In genomic region chr2:161212322-161212882, GRCm38 (mm10) we compare ENCODE assay signal across 25 mouse cellular contexts.
DNase-seq lines count a peak whose midpoint lies in the region; ATAC-seq and TF ChIP-seq lines count a peak whose summit lies in the region.
"Had no signal": no experiment of that assay in that cellular context is flagged by ENCODE, and none has a peak within 500 bp of the region (broad histone marks: within the 10 kb centered on the region; RNA-seq: fewer than 3 reads in every experiment).

No protein-coding gene starts in this region.

- no peak overlapping the region for H3K4me3 ChIP-seq in midbrain, embryonic 13.5 days (replicated peaks)
- no peak overlapping the region for H3K4me3 ChIP-seq in midbrain, embryonic 15.5 days
- no peak overlapping the region for H3K4me3 ChIP-seq in midbrain, embryonic 16.5 days (ENCODE audit: low read depth, low read length)
- H3K4me3 ChIP-seq in midbrain, postnatal 0 days (ENCODE audit: low read depth, low read length), result no peak overlapping the region
- H3K4me3 ChIP-seq in CH12.LX (replicated peaks in 1 of 3; ENCODE audit: low read depth in 2 of 3, low read length in 2 of 3, poor library complexity in 1 of 3), result no peak overlapping the region
- H3K4me3 ChIP-seq: embryonic facial prominence, embryonic 10.5 days; embryonic facial prominence, embryonic 12.5 days; forebrain, embryonic 13.5 days; forebrain, embryonic 15.5 days had no signal

- TF ChIP-seq CTCF in midbrain, postnatal 0 days (IDR thresholded peaks at IDR 0.05), result no peak
- no peak for TF ChIP-seq CTCF in CH12.LX (conservative IDR thresholded peaks at IDR 0.05 in 1 of 2, IDR thresholded peaks at IDR 0.05 in 1 of 2; ENCODE audit: low read depth in 2 of 2, low read length in 2 of 2)
- no peak for TF ChIP-seq CTCF in brain, embryonic 14.5 days (IDR thresholded peaks at IDR 0.05; ENCODE audit: borderline replicate concordance, extremely low read depth, insufficient read depth, insufficient read length)

- no peaks in the 10 kb centered on the region for H3K36me3 ChIP-seq in midbrain, embryonic 13.5 days
- H3K36me3 ChIP-seq in midbrain, embryonic 15.5 days (replicated peaks), result no peaks in the 10 kb centered on the region
- no peaks in the 10 kb centered on the region for H3K36me3 ChIP-seq in midbrain, embryonic 16.5 days (ENCODE audit: control insufficient read depth, insufficient read depth, low read length)
- no peaks in the 10 kb centered on the region for H3K36me3 ChIP-seq in midbrain, postnatal 0 days (ENCODE audit: insufficient read depth, low read length)
- no peaks in the 10 kb centered on the region for H3K36me3 ChIP-seq in CH12.LX (replicated peaks in 1 of 2; ENCODE audit: control insufficient read depth in 1 of 2, insufficient read depth in 1 of 2, low read length in 1 of 2)
- H3K36me3 ChIP-seq: embryonic facial prominence, embryonic 10.5 days; embryonic facial prominence, embryonic 12.5 days; forebrain, embryonic 15.5 days had no signal

- TF ChIP-seq RAD21 in CH12.LX (IDR thresholded peaks at IDR 0.05; ENCODE audit: low read depth, low read length), result no peak

- 78% methylated on average over 13 of the region's 13 CpGs for WGBS in midbrain, embryonic 13.5 days
- WGBS in midbrain, embryonic 15.5 days, result 76% methylated on average over 13 of the region's 13 CpGs
- WGBS in midbrain, embryonic 16.5 days, result 72% methylated on average over 13 of the region's 13 CpGs
- WGBS in midbrain, postnatal 0 days, result 68% methylated on average over 13 of the region's 13 CpGs

- TF ChIP-seq POLR2A in CH12.LX (IDR thresholded peaks at IDR 0.05; ENCODE audit: low read depth, low read length), result no peak
- TF ChIP-seq POLR2A in brain, embryonic 14.5 days (IDR thresholded peaks at IDR 0.05; ENCODE audit: borderline replicate concordance, extremely low read depth, insufficient read depth, insufficient read length, poor library complexity, severe bottlenecking), result no peak

- no peak for DNase-seq in midbrain, postnatal 0 days (ENCODE audit: low spot score)
- no peak for DNase-seq in CH12.LX (ENCODE audit: extremely low read depth)
- DNase-seq in brain, embryonic 14.5 days (ENCODE audit: low read depth), result peak; percentile 40
- no peak for DNase-seq in gastrocnemius, adult 8-10 months (ENCODE audit: low spot score in 2 of 2)
- DNase-seq in layer of hippocampus, adult 9-11 months, result no peak
- DNase-seq: adrenal gland, adult 2 months; adrenal gland, postnatal 10 days; adrenal gland, postnatal 25 days; B cell, adult 2 months; cerebellum, adult 11 months; cerebellum, adult 18-20 months; cerebellum, adult 8-10 months; cerebellum, adult 9-11 months; cerebellum, postnatal 14 days; cerebellum, postnatal 36 days; embryo, embryonic 11 days; forebrain, postnatal 0 days had no signal

- no peaks in the 10 kb centered on the region for H3K9me3 ChIP-seq in midbrain, embryonic 13.5 days
- no peaks in the 10 kb centered on the region for H3K9me3 ChIP-seq in midbrain, embryonic 15.5 days
- no peaks in the 10 kb centered on the region for H3K9me3 ChIP-seq in midbrain, embryonic 16.5 days (replicated peaks; ENCODE audit: control insufficient read depth, low read length, poor library complexity, severe bottlenecking)
- no peaks in the 10 kb centered on the region for H3K9me3 ChIP-seq in midbrain, postnatal 0 days (ENCODE audit: low read length)
- H3K9me3 ChIP-seq in CH12.LX (replicated peaks; ENCODE audit: low read length), result no peaks in the 10 kb centered on the region
- H3K9me3 ChIP-seq: embryonic facial prominence, embryonic 10.5 days; embryonic facial prominence, embryonic 12.5 days; forebrain, embryonic 13.5 days; forebrain, embryonic 15.5 days had no signal

- H3K4me1 ChIP-seq in midbrain, embryonic 13.5 days (replicated peaks), result peaks cover 2% of the 10 kb centered on the region; the same call in 1 of the 2 replicates
- H3K4me1 ChIP-seq in midbrain, embryonic 15.5 days, result no peaks in the 10 kb centered on the region
- no peaks in the 10 kb centered on the region for H3K4me1 ChIP-seq in midbrain, embryonic 16.5 days (ENCODE audit: control insufficient read depth, insufficient read depth, low read length)
- H3K4me1 ChIP-seq in midbrain, postnatal 0 days (ENCODE audit: insufficient read depth, low read length), result no peaks in the 10 kb centered on the region
- H3K4me1 ChIP-seq in CH12.LX (ENCODE audit: control insufficient read depth in 1 of 2, insufficient read depth in 2 of 2), result no peaks in the 10 kb centered on the region
- H3K4me1 ChIP-seq: embryonic facial prominence, embryonic 12.5 days had no signal

- no peak for TF ChIP-seq EP300 in CH12.LX (IDR thresholded peaks at IDR 0.05; ENCODE audit: low read length)

- no peak overlapping the region for H3K9ac ChIP-seq in midbrain, embryonic 13.5 days (replicated peaks)
- H3K9ac ChIP-seq in midbrain, embryonic 15.5 days, result no peak overlapping the region
- no peak overlapping the region for H3K9ac ChIP-seq in midbrain, embryonic 16.5 days (ENCODE audit: low read depth, low read length)
- H3K9ac ChIP-seq in midbrain, postnatal 0 days (replicated peaks; ENCODE audit: low read length, poor library complexity, severe bottlenecking), result no peak overlapping the region
- no peak overlapping the region for H3K9ac ChIP-seq in CH12.LX (ENCODE audit: insufficient read depth, low read depth)
- H3K9ac ChIP-seq: embryonic facial prominence, embryonic 12.5 days; forebrain, embryonic 13.5 days; forebrain, embryonic 15.5 days; forebrain, postnatal 0 days had no signal

- H3K27ac ChIP-seq in midbrain, embryonic 13.5 days, result peak overlapping the region; percentile 35; the same call in 1 of the 2 replicates
- H3K27ac ChIP-seq in midbrain, embryonic 15.5 days, result no peak overlapping the region
- no peak overlapping the region for H3K27ac ChIP-seq in midbrain, embryonic 16.5 days (ENCODE audit: low read length)
- H3K27ac ChIP-seq in midbrain, postnatal 0 days (ENCODE audit: low read depth, low read length), result no peak overlapping the region
- H3K27ac ChIP-seq in CH12.LX (ENCODE audit: insufficient read depth, low read depth), result no peak overlapping the region
- H3K27ac ChIP-seq: embryonic facial prominence, embryonic 10.5 days; embryonic facial prominence, embryonic 12.5 days; forebrain, embryonic 13.5 days; forebrain, embryonic 15.5 days had no signal

- H3K79me2 ChIP-seq in CH12.LX (replicated peaks; ENCODE audit: control insufficient read depth, extremely low read depth, insufficient read depth, poor library complexity, severe bottlenecking), result no peaks in the 10 kb centered on the region

- dilution Hi-C loops in CH12.LX (cut with MboI; ENCODE audit: extremely low pct_ligation_motif_present, extremely low pct_unique_long_range_greater_than_20kb, low sequenced_read_pairs), result no loop called here

- H3K27me3 ChIP-seq in midbrain, embryonic 13.5 days, result no peaks in the 10 kb centered on the region
- H3K27me3 ChIP-seq in midbrain, embryonic 15.5 days (replicated peaks), result no peaks in the 10 kb centered on the region
- no peaks in the 10 kb centered on the region for H3K27me3 ChIP-seq in midbrain, embryonic 16.5 days (ENCODE audit: control insufficient read depth, insufficient read depth, low read depth, low read length)
- no peaks in the 10 kb centered on the region for H3K27me3 ChIP-seq in midbrain, postnatal 0 days (ENCODE audit: insufficient read depth, low read length)
- peaks cover 5% of the 10 kb centered on the region for H3K27me3 ChIP-seq in CH12.LX (replicated peaks)
- H3K27me3 ChIP-seq: forebrain, embryonic 15.5 days had no signal

- in situ Hi-C loops in CH12.LX (cut with MboI; ENCODE audit: low pct_ligation_motif_present, low pct_unique_long_range_greater_than_20kb, low sequenced_read_pairs), result no loop called here

- 0 out of 2 replicates have a peak, but pooled peaks have one; percentile 40 for ATAC-seq in midbrain, embryonic 13.5 days
- ATAC-seq in midbrain, embryonic 15.5 days (replicated peaks), result no peak
- peak; percentile 54 for ATAC-seq in midbrain, embryonic 16.5 days
- ATAC-seq in midbrain, postnatal 0 days (ENCODE audit: low FRiP score), result no peak
- ATAC-seq: CD4-positive, CD25-positive, alpha-beta regulatory T cell, adult 4 months; forebrain, embryonic 13.5 days; forebrain, embryonic 15.5 days; forebrain, postnatal 0 days had no signal

- H3K4me2 ChIP-seq in midbrain, embryonic 13.5 days (replicated peaks), result no peak overlapping the region
- H3K4me2 ChIP-seq in midbrain, embryonic 15.5 days, result no peak overlapping the region
- H3K4me2 ChIP-seq in midbrain, embryonic 16.5 days (ENCODE audit: low read length), result no peak overlapping the region
- H3K4me2 ChIP-seq in midbrain, postnatal 0 days (ENCODE audit: low read depth, low read length, poor library complexity, severe bottlenecking), result no peak overlapping the region
- peak overlapping the region; percentile 4; the same call in 1 of the 2 replicates for H3K4me2 ChIP-seq in CH12.LX (ENCODE audit: insufficient read depth, low read depth, poor library complexity, severe bottlenecking)
- H3K4me2 ChIP-seq: embryonic facial prominence, embryonic 12.5 days; forebrain, embryonic 13.5 days; forebrain, embryonic 15.5 days had no signal

TF ChIP-seq in CH12.LX, 34 proteins besides CTCF, POLR2A, EP300 and RAD21:
- no peak for TF ChIP-seq MEF2A (IDR thresholded peaks at IDR 0.05; ENCODE audit: borderline replicate concordance, low read depth, low read length)
- no peak for TF ChIP-seq JUND (conservative IDR thresholded peaks at IDR 0.05; ENCODE audit: low read depth, low read length)
- TF ChIP-seq MAZ (IDR thresholded peaks at IDR 0.05; ENCODE audit: low read depth, low read length), result no peak
- no peak for TF ChIP-seq MAX (IDR thresholded peaks at IDR 0.05; ENCODE audit: low read length)
- TF ChIP-seq ELF1 (IDR thresholded peaks at IDR 0.05; ENCODE audit: low read depth, low read length), result no peak
- no peak for TF ChIP-seq NRF1 (IDR thresholded peaks at IDR 0.05; ENCODE audit: low read depth, low read length)
- no peak for TF ChIP-seq GABPA (IDR thresholded peaks at IDR 0.05; ENCODE audit: insufficient replicate concordance, low read depth, low read length)
- TF ChIP-seq POLR2AphosphoS2 (IDR thresholded peaks at IDR 0.05; ENCODE audit: low read depth, low read length), result no peak
- no peak for TF ChIP-seq CHD1 (IDR thresholded peaks at IDR 0.05; ENCODE audit: low read depth, low read length)
- TF ChIP-seq ZMIZ1 (IDR thresholded peaks at IDR 0.05; ENCODE audit: low read depth, low read length), result no peak
- TF ChIP-seq KAT2A (IDR thresholded peaks at IDR 0.05; ENCODE audit: insufficient replicate concordance, low read length), result no peak
- no peak for TF ChIP-seq ZC3H11A (IDR thresholded peaks at IDR 0.05; ENCODE audit: low read depth, low read length)
- no peak for TF ChIP-seq ZNF384 (IDR thresholded peaks at IDR 0.05; ENCODE audit: low read depth, low read length)
- no peak for TF ChIP-seq BHLHE40 (IDR thresholded peaks at IDR 0.05; ENCODE audit: low read depth, low read length)
- no peak for TF ChIP-seq USF2 (conservative IDR thresholded peaks at IDR 0.05; ENCODE audit: low read depth, low read length)
- TF ChIP-seq CHD2 (IDR thresholded peaks at IDR 0.05; ENCODE audit: low read length), result no peak
TF ChIP-seq in CH12.LX: peak in this region for 0.

Comparison
In these comparisons a context has a peak if more than half of its experiments do, and no peak if none do; other contexts are left out.
1. ATAC-seq: peak in midbrain, embryonic 13.5 days (single experiment) and midbrain, embryonic 16.5 days (single experiment); none in midbrain, embryonic 15.5 days (single experiment) and midbrain, postnatal 0 days (single experiment).